27 mouse cellular contexts compared by ENCODE assay signal in genomic region chr3:108494861-108495474, GRCm38 (mm10). TPM values are rescaled to one million over a fixed set of nuclear protein-coding genes. Genes with fewer than 3 reads are reported as not detected.
DNase-seq lines count a peak whose midpoint lies in the region; ATAC-seq lines count a peak whose summit lies in the region.
"Had no signal": no experiment of that assay in that cellular context is flagged by ENCODE, and none has a peak within 500 bp of the region (broad histone marks: within the 10 kb centered on the region; RNA-seq: fewer than 3 reads in every experiment).

No protein-coding gene starts in this region.

- H3K36me3 ChIP-seq in forebrain, embryonic 12.5 days (replicated peaks), result no peaks in the 10 kb centered on the region
- no peaks in the 10 kb centered on the region for H3K36me3 ChIP-seq in forebrain, embryonic 14.5 days (ENCODE audit: control insufficient read depth, insufficient read depth, low read length)
- H3K36me3 ChIP-seq in kidney, embryonic 16.5 days (ENCODE audit: insufficient read depth, low read length), result no peaks in the 10 kb centered on the region
- H3K36me3 ChIP-seq in midbrain, embryonic 11.5 days (ENCODE audit: control insufficient read depth, insufficient read depth, low read length), result no peaks in the 10 kb centered on the region
- no peaks in the 10 kb centered on the region for H3K36me3 ChIP-seq in midbrain, embryonic 15.5 days (replicated peaks)
- H3K36me3 ChIP-seq: embryonic facial prominence, embryonic 15.5 days; heart, embryonic 13.5 days; intestine, embryonic 15.5 days; limb, embryonic 15.5 days; neural tube, embryonic 15.5 days had no signal

- no peak for DNase-seq in forebrain, embryonic 14.5 days (ENCODE audit: low spot score)
- DNase-seq in kidney, adult 11 months, result peak; percentile 21
- DNase-seq in midbrain, embryonic 11.5 days (ENCODE audit: low spot score, missing footprints), result peak; percentile 82
- no peak for DNase-seq in right cerebral cortex, postnatal 10 days (ENCODE audit: low spot score in 2 of 2)
- DNase-seq: adrenal gland, adult 8-10 months; B cell, adult 2 months; cerebellum, adult 9-11 months; gastrocnemius, postnatal 25 days; lung, postnatal 4 days; right cerebral cortex, adult 18-20 months; thymus, adult 18-20 months; thymus, postnatal 36 days had no signal

- peaks cover 11% of the 10 kb centered on the region; the same call in 1 of the 2 replicates for H3K27me3 ChIP-seq in forebrain, embryonic 12.5 days
- H3K27me3 ChIP-seq in forebrain, embryonic 14.5 days (replicated peaks; ENCODE audit: control insufficient read depth, insufficient read depth, low read length), result no peaks in the 10 kb centered on the region
- no peaks in the 10 kb centered on the region for H3K27me3 ChIP-seq in kidney, embryonic 16.5 days (ENCODE audit: insufficient read depth, low read length)
- H3K27me3 ChIP-seq in midbrain, embryonic 11.5 days (ENCODE audit: control insufficient read depth, insufficient read depth, low read length), result no peaks in the 10 kb centered on the region
- H3K27me3 ChIP-seq in midbrain, embryonic 15.5 days (replicated peaks), result no peaks in the 10 kb centered on the region
- H3K27me3 ChIP-seq: embryonic facial prominence, embryonic 15.5 days; intestine, embryonic 15.5 days had no signal

- H3K9ac ChIP-seq in forebrain, embryonic 12.5 days, result no peak overlapping the region
- H3K9ac ChIP-seq in forebrain, embryonic 14.5 days (ENCODE audit: low read length), result no peak overlapping the region
- no peak overlapping the region for H3K9ac ChIP-seq in kidney, embryonic 16.5 days (replicated peaks; ENCODE audit: low read length)
- H3K9ac ChIP-seq in midbrain, embryonic 11.5 days (ENCODE audit: low read length), result no peak overlapping the region
- no peak overlapping the region for H3K9ac ChIP-seq in midbrain, embryonic 15.5 days
- H3K9ac ChIP-seq: embryonic facial prominence, embryonic 15.5 days; heart, embryonic 13.5 days; hindbrain, embryonic 14.5 days; intestine, embryonic 15.5 days; limb, embryonic 15.5 days; neural tube, embryonic 15.5 days had no signal

- no peak for ATAC-seq in forebrain, embryonic 12.5 days (ENCODE audit: low FRiP score)
- no peak for ATAC-seq in forebrain, embryonic 14.5 days
- no peak for ATAC-seq in kidney, embryonic 16.5 days (ENCODE audit: low FRiP score, low TSS enrichment)
- no peak for ATAC-seq in midbrain, embryonic 11.5 days (ENCODE audit: low FRiP score)
- ATAC-seq in midbrain, embryonic 15.5 days (replicated peaks), result no peak
- ATAC-seq: intestine, embryonic 15.5 days; midbrain, embryonic 16.5 days had no signal

- WGBS in forebrain, embryonic 12.5 days, result 59% methylated on average over 9 of the region's 9 CpGs
- 53% methylated on average over 9 of the region's 9 CpGs for WGBS in forebrain, embryonic 14.5 days
- WGBS in kidney, embryonic 16.5 days, result 64% methylated on average over 9 of the region's 9 CpGs
- 73% methylated on average over 9 of the region's 9 CpGs for WGBS in midbrain, embryonic 11.5 days
- WGBS in midbrain, embryonic 15.5 days, result 63% methylated on average over 9 of the region's 9 CpGs

- H3K27ac ChIP-seq in forebrain, embryonic 12.5 days, result peak overlapping the region; percentile 33; the same call in 1 of the 2 replicates
- no peak overlapping the region for H3K27ac ChIP-seq in forebrain, embryonic 14.5 days (ENCODE audit: low read depth, low read length)
- H3K27ac ChIP-seq in kidney, embryonic 16.5 days (ENCODE audit: low read length), result no peak overlapping the region
- H3K27ac ChIP-seq in midbrain, embryonic 11.5 days (ENCODE audit: low read depth, low read length), result no peak overlapping the region
- no peak overlapping the region for H3K27ac ChIP-seq in midbrain, embryonic 15.5 days
- H3K27ac ChIP-seq: embryonic facial prominence, embryonic 15.5 days; heart, embryonic 13.5 days; intestine, embryonic 15.5 days; left cerebral cortex, adult 2 months; limb, embryonic 15.5 days; neural tube, embryonic 15.5 days had no signal

- no peaks in the 10 kb centered on the region for H3K9me3 ChIP-seq in forebrain, embryonic 12.5 days
- no peaks in the 10 kb centered on the region for H3K9me3 ChIP-seq in forebrain, embryonic 14.5 days (replicated peaks; ENCODE audit: control insufficient read depth, low read length)
- no peaks in the 10 kb centered on the region for H3K9me3 ChIP-seq in kidney, embryonic 16.5 days (ENCODE audit: low read length)
- no peaks in the 10 kb centered on the region for H3K9me3 ChIP-seq in midbrain, embryonic 11.5 days (ENCODE audit: control insufficient read depth, low read length)
- no peaks in the 10 kb centered on the region for H3K9me3 ChIP-seq in midbrain, embryonic 15.5 days
- H3K9me3 ChIP-seq: embryonic facial prominence, embryonic 15.5 days; heart, embryonic 13.5 days; intestine, embryonic 15.5 days; limb, embryonic 15.5 days; neural tube, embryonic 15.5 days had no signal

- peaks cover 18% of the 10 kb centered on the region for H3K4me1 ChIP-seq in forebrain, embryonic 12.5 days
- H3K4me1 ChIP-seq in forebrain, embryonic 14.5 days (ENCODE audit: control insufficient read depth, insufficient read depth, low read length), result peaks cover 13% of the 10 kb centered on the region; the same call in 1 of the 2 replicates
- H3K4me1 ChIP-seq in kidney, embryonic 16.5 days (ENCODE audit: insufficient read depth, low read length), result no peaks in the 10 kb centered on the region; the same call in 1 of the 2 replicates
- 0 out of 2 replicates have a peak, but pooled peaks cover 2% of the 10 kb centered on the region for H3K4me1 ChIP-seq in midbrain, embryonic 11.5 days (ENCODE audit: control insufficient read depth, insufficient read depth, low read length)
- H3K4me1 ChIP-seq in midbrain, embryonic 15.5 days, result peaks cover 5% of the 10 kb centered on the region; the same call in 1 of the 2 replicates
- H3K4me1 ChIP-seq: embryonic facial prominence, embryonic 15.5 days; intestine, embryonic 15.5 days had no signal

- no peak overlapping the region for H3K4me2 ChIP-seq in forebrain, embryonic 12.5 days
- no peak overlapping the region for H3K4me2 ChIP-seq in forebrain, embryonic 14.5 days (ENCODE audit: low read length)
- no peak overlapping the region for H3K4me2 ChIP-seq in kidney, embryonic 16.5 days (replicated peaks; ENCODE audit: low read depth, low read length)
- H3K4me2 ChIP-seq in midbrain, embryonic 11.5 days, result no peak overlapping the region
- H3K4me2 ChIP-seq in midbrain, embryonic 15.5 days, result no peak overlapping the region
- H3K4me2 ChIP-seq: embryonic facial prominence, embryonic 15.5 days; heart, embryonic 13.5 days; intestine, embryonic 15.5 days; limb, embryonic 15.5 days had no signal

- H3K4me3 ChIP-seq in forebrain, embryonic 12.5 days (replicated peaks), result no peak overlapping the region
- no peak overlapping the region for H3K4me3 ChIP-seq in forebrain, embryonic 14.5 days (ENCODE audit: low read depth, low read length)
- no peak overlapping the region for H3K4me3 ChIP-seq in kidney, embryonic 16.5 days (ENCODE audit: low read length)
- no peak overlapping the region for H3K4me3 ChIP-seq in midbrain, embryonic 11.5 days (ENCODE audit: low read depth, low read length)
- no peak overlapping the region for H3K4me3 ChIP-seq in midbrain, embryonic 15.5 days
- H3K4me3 ChIP-seq: embryonic facial prominence, embryonic 15.5 days; heart, embryonic 13.5 days; intestine, embryonic 15.5 days; left cerebral cortex, adult 2 months; limb, embryonic 15.5 days; myocyte; neural tube, embryonic 15.5 days had no signal

RNA-seq across cellular contexts. Expression of gene 1700013F07Rik, which starts 39.0 kb away (rescaled TPM):
- polyA plus RNA-seq in forebrain, embryonic 12.5 days (2016; fragmentation: Nextera tagmentation; extraction: Ambion mirVana), result 0.76 and 1.2 TPM in 2 replicates
- polyA plus RNA-seq in forebrain, embryonic 14.5 days (2014; fragmentation: Nextera tagmentation; extraction: Ambion mirVana), result 1.3 and 2.0 TPM in 2 replicates
- 0.37 and 0.41 TPM in 2 replicates for polyA plus RNA-seq in kidney, embryonic 16.5 days (2015; fragmentation: Nextera tagmentation; extraction: Ambion mirVana)
- polyA plus RNA-seq in midbrain, embryonic 11.5 days (2014; fragmentation: Nextera tagmentation; extraction: Ambion mirVana), result 0.51 and 0.72 TPM in 2 replicates
- 2.8 and 3.5 TPM in 2 replicates for polyA plus RNA-seq in midbrain, embryonic 15.5 days (2015; fragmentation: Nextera tagmentation; extraction: Ambion mirVana)
- polyA plus RNA-seq: heart, embryonic 13.5 days; intestine, embryonic 15.5 days; limb, embryonic 15.5 days; liver, embryonic 16.5 days; small intestine, adult 2 months; stomach, embryonic 16.5 days had no signal

RNA-seq across cellular contexts. Expression of gene 5330417C22Rik, which starts 41.4 kb away (rescaled TPM):
- polyA plus RNA-seq in forebrain, embryonic 12.5 days (2016; fragmentation: Nextera tagmentation; extraction: Ambion mirVana), result 3.7 and 5.9 TPM in 2 replicates
- 8.7 and 12.2 TPM in 2 replicates for polyA plus RNA-seq in forebrain, embryonic 14.5 days (2014; fragmentation: Nextera tagmentation; extraction: Ambion mirVana)
- polyA plus RNA-seq in kidney, embryonic 16.5 days (2015; fragmentation: Nextera tagmentation; extraction: Ambion mirVana), result 1.4 TPM in 2 replicates
- 2.7 and 2.9 TPM in 2 replicates for polyA plus RNA-seq in midbrain, embryonic 11.5 days (2014; fragmentation: Nextera tagmentation; extraction: Ambion mirVana)
- polyA plus RNA-seq in midbrain, embryonic 15.5 days (2015; fragmentation: Nextera tagmentation; extraction: Ambion mirVana), result 18.9 and 19.4 TPM in 2 replicates

RNA-seq across cellular contexts. Expression of gene Sars, which starts 50.0 kb away (rescaled TPM):
- polyA plus RNA-seq in forebrain, embryonic 12.5 days (2016; fragmentation: Nextera tagmentation; extraction: Ambion mirVana), result 186 and 205 TPM in 2 replicates
- 227 and 241 TPM in 2 replicates for polyA plus RNA-seq in forebrain, embryonic 14.5 days (2014; fragmentation: Nextera tagmentation; extraction: Ambion mirVana)
- 134 and 142 TPM in 2 replicates for polyA plus RNA-seq in kidney, embryonic 16.5 days (2015; fragmentation: Nextera tagmentation; extraction: Ambion mirVana)
- polyA plus RNA-seq in midbrain, embryonic 11.5 days (2014; fragmentation: Nextera tagmentation; extraction: Ambion mirVana), result 196 and 213 TPM in 2 replicates
- polyA plus RNA-seq in midbrain, embryonic 15.5 days (2015; fragmentation: Nextera tagmentation; extraction: Ambion mirVana), result 209 and 212 TPM in 2 replicates

Comparison
In these comparisons a context has a peak if more than half of its experiments do, and no peak if none do; other contexts are left out.
1. DNase-seq: peak in kidney, adult 11 months (single experiment) and midbrain, embryonic 11.5 days (single experiment); none in forebrain, embryonic 14.5 days (single experiment) and right cerebral cortex, postnatal 10 days (0 of 2).